Mouse (Mus musculus) CH12.LX (cell line): ENCODE results near the gene 1700008O03Rik. TPM values are rescaled to one million over a fixed set of nuclear protein-coding genes. Genes with fewer than 3 reads are reported as not detected.

Source experiments
- DNase-seq: peaks from one replicate; pipeline ENCODE4 v3.0.0-alpha.2; 2013; ENCODE audit errors: extremely low read depth
- H3K27ac ChIP-seq: 2 replicates; pipeline ENCODE4 v1.5.1; 2012; ENCODE audit warnings: low read depth, mild to moderate bottlenecking, control low read depth, moderate library complexity; ENCODE audit not compliant: insufficient read depth
- H3K27me3 ChIP-seq: replicated peaks from 2 replicates; pipeline ENCODE3; 2012; ENCODE audit warnings: inconsistent platforms
- H3K36me3 ChIP-seq, 2 experiments: replicated peaks in 1 of 2; 2 replicates each; pipeline versions ENCODE3 to v1.6.1; 2012; ENCODE audit warnings: inconsistent platforms in 1 of 2, low read length in 1 of 2, mild to moderate bottlenecking in 1 of 2, mixed read lengths in 1 of 2, moderate library complexity in 1 of 2; ENCODE audit not compliant: control insufficient read depth in 1 of 2, insufficient read depth in 1 of 2
- H3K4me1 ChIP-seq, 2 experiments: 2 replicates each; pipeline ENCODE4 v1.6.1; 2012; ENCODE audit warnings: inconsistent platforms in 1 of 2, moderate library complexity in 1 of 2; ENCODE audit not compliant: insufficient read depth in 2 of 2, control insufficient read depth in 1 of 2
- H3K4me2 ChIP-seq: 2 replicates; pipeline ENCODE4 v1.6.1; 2012; ENCODE audit warnings: low read depth, mild to moderate bottlenecking, control low read depth; ENCODE audit not compliant: poor library complexity, insufficient read depth, severe bottlenecking
- H3K4me3 ChIP-seq, 3 experiments: fragments of 150-350 bp in 1 of 3; sonication (generic) in 1 of 3; replicated peaks in 1 of 3; 2 replicates each; pipeline versions ENCODE3 to v1.5.1; 2011 to 2012; ENCODE audit warnings: low read depth in 2 of 3, low read length in 2 of 3, mild to moderate bottlenecking in 2 of 3, moderate library complexity in 2 of 3, control low read depth in 1 of 3, improper control_type of control experiment in 1 of 3, inconsistent platforms in 1 of 3, mixed read lengths in 1 of 3; ENCODE audit not compliant: poor library complexity in 1 of 3
- H3K79me2 ChIP-seq: replicated peaks from 2 replicates; pipeline ENCODE4 v1.6.1; 2012; ENCODE audit warnings: mild to moderate bottlenecking, moderate library complexity; ENCODE audit not compliant: control insufficient read depth, poor library complexity, insufficient read depth, severe bottlenecking; ENCODE audit errors: extremely low read depth
- H3K9ac ChIP-seq: 2 replicates; pipeline ENCODE4 v1.6.1; 2012; ENCODE audit warnings: low read depth, mild to moderate bottlenecking, control low read depth, moderate library complexity; ENCODE audit not compliant: insufficient read depth
- H3K9me3 ChIP-seq: replicated peaks from 2 replicates; pipeline ENCODE3; 2012; ENCODE audit warnings: low read length, inconsistent platforms, mixed read lengths
- E2F4 ChIP-seq: IDR thresholded peaks from 2 replicates; pipeline ENCODE4 v1.6.1; 2011; ENCODE audit warnings: low read depth, low read length, improper control_type of control experiment; ENCODE audit not compliant: insufficient replicate concordance
- ELF1 ChIP-seq: IDR thresholded peaks from 2 replicates; pipeline ENCODE4 v1.6.1; 2014; ENCODE audit warnings: low read depth, mild to moderate bottlenecking, inconsistent platforms, low read length, improper control_type of control experiment
- HCFC1 ChIP-seq: IDR thresholded peaks from 2 replicates; pipeline ENCODE4 v1.6.1; 2012; ENCODE audit warnings: low read depth, mild to moderate bottlenecking, inconsistent platforms, low read length, improper control_type of control experiment
- IRF4 ChIP-seq: IDR thresholded peaks from 2 replicates; pipeline ENCODE4 v1.6.1; 2014; ENCODE audit warnings: low read depth, mild to moderate bottlenecking, inconsistent platforms, low read length, improper control_type of control experiment
- JUND ChIP-seq: conservative IDR thresholded peaks from 2 replicates; pipeline ENCODE4 v1.6.1; 2011; ENCODE audit warnings: low read depth, low read length, improper control_type of control experiment
- MAFK ChIP-seq: IDR thresholded peaks from 2 replicates; pipeline ENCODE4 v1.6.1; 2011; ENCODE audit warnings: low read length, improper control_type of control experiment; ENCODE audit not compliant: insufficient replicate concordance
- MAX ChIP-seq: IDR thresholded peaks from 2 replicates; pipeline ENCODE4 v1.6.1; 2011; ENCODE audit warnings: low read length, improper control_type of control experiment
- MAZ ChIP-seq: IDR thresholded peaks from 2 replicates; pipeline ENCODE4 v1.6.1; 2012; ENCODE audit warnings: low read depth, mild to moderate bottlenecking, inconsistent platforms, low read length, improper control_type of control experiment, moderate library complexity
- MEF2A ChIP-seq: IDR thresholded peaks from 2 replicates; pipeline ENCODE4 v1.6.1; 2014; ENCODE audit warnings: low read depth, mild to moderate bottlenecking, inconsistent platforms, low read length, improper control_type of control experiment, borderline replicate concordance
- MXI1 ChIP-seq: IDR thresholded peaks from 2 replicates; pipeline ENCODE4 v1.6.1; 2011; ENCODE audit warnings: mild to moderate bottlenecking, low read depth, low read length, improper control_type of control experiment
- MYC ChIP-seq: IDR thresholded peaks from 2 replicates; pipeline ENCODE4 v1.6.1; 2011; ENCODE audit warnings: low read depth, mild to moderate bottlenecking, improper control_type of control experiment, low read length
- NRF1 ChIP-seq: IDR thresholded peaks from 2 replicates; pipeline ENCODE4 v1.6.1; 2014; ENCODE audit warnings: low read depth, mild to moderate bottlenecking, inconsistent platforms, low read length, improper control_type of control experiment, moderate library complexity
- POLR2A ChIP-seq: IDR thresholded peaks from 2 replicates; pipeline ENCODE4 v1.6.1; 2011; ENCODE audit warnings: low read depth, mild to moderate bottlenecking, improper control_type of control experiment, low read length
- POLR2AphosphoS2 ChIP-seq: IDR thresholded peaks from 2 replicates; pipeline ENCODE4 v1.6.1; 2011; ENCODE audit warnings: low read depth, low read length, improper control_type of control experiment
- RAD21 ChIP-seq: IDR thresholded peaks from 2 replicates; pipeline ENCODE4 v1.6.1; 2011; ENCODE audit warnings: low read depth, mild to moderate bottlenecking, low read length, improper control_type of control experiment, moderate library complexity
- SMC3 ChIP-seq: IDR thresholded peaks from 2 replicates; pipeline ENCODE4 v1.6.1; 2011; ENCODE audit warnings: low read depth, low read length, improper control_type of control experiment
- ZC3H11A ChIP-seq: IDR thresholded peaks from 2 replicates; pipeline ENCODE4 v1.6.1; 2012; ENCODE audit warnings: low read depth, mild to moderate bottlenecking, inconsistent platforms, low read length, improper control_type of control experiment
- ZKSCAN1 ChIP-seq: IDR thresholded peaks from 2 replicates; pipeline ENCODE4 v1.6.1; 2012; ENCODE audit warnings: low read depth, inconsistent platforms, low read length, improper control_type of control experiment, borderline replicate concordance
- ZNF384 ChIP-seq: IDR thresholded peaks from 2 replicates; pipeline ENCODE4 v1.6.1; 2012; ENCODE audit warnings: low read depth, low read length, improper control_type of control experiment, inconsistent platforms
- dilution Hi-C: fragments of 300-500 bp; cut with MboI; formaldehyde crosslinking; loops from 2 replicates; pipeline ENCODE4 v1.14.3; 2020; ENCODE audit warnings: low sequenced_read_pairs; ENCODE audit not compliant: extremely low pct_unique_long_range_greater_than_20kb, extremely low pct_ligation_motif_present
- in situ Hi-C: fragments of 300-500 bp; cut with MboI; formaldehyde crosslinking; loops from 3 replicates; pipeline ENCODE4 v1.14.3; 2019; ENCODE audit warnings: low sequenced_read_pairs, low pct_ligation_motif_present, low pct_unique_long_range_greater_than_20kb, mixed read lengths
- polyA plus RNA-seq: library from polyadenylated mRNA; unstranded; fragments of >175 nt; gene quantifications from 2 replicates; pipeline ENCODE4 v1.2.1, GENCODE M21; 2012; ENCODE audit warnings: low read depth; ENCODE audit not compliant: insufficient read length
- total RNA-seq, 2 experiments: library from RNA; depleted of rRNA; stranded (reverse); fragments of 300-350 nt in 1 of 2; fragments of >200 nt in 1 of 2; gene quantifications; 2 replicates each; pipeline ENCODE4 v1.2.3; 2012 to 2014

The 1700008O03Rik gene
- total and polyA plus RNA-seq, 3 experiments: 0.74 to 0.81 TPM; not detected in 1

DNA sequence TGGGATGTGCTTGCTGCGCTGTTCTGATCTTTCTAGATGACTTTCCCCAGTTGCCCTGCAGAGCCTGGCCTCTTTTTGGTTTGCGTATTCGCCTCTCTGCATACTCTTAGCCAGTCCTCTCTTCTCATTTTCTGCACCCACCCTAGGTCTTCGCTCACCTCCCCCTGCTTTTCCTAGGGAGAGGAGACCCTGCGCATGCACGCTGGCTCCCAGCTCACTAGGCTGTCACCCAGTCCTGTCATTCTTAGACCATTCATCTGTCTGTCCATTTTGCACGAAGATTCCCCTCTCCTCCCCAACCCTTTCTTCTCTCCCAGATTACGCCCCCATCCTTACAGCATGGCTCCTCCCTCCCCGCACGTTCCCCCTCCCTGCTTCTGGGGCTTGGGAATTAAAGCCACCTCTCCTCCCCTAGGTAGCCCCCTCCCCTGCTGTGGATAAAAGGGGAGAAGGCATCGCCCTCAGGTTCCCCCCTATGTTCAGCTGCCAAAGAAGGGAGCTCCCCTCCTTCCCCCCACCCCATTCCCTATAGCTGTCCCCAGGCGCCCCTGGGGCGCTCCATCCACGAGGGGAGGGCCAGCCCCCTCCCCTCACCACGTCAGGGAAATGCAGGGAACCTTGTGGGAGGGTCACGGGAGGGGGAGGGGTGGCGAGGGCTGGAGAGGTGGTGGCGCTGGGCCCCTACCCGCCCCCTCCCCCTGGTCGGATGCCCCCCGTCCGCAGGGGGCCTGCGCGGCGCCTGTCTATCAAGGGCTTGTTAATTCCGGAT lies 26.6 kb downstream of the 1700008O03Rik start:
- H3K4me1 ChIP-seq: peaks cover 4 to 31% of the 10 kb centered on the region in 2 experiments; a peak in 2 of 4 replicates
- H3K9ac ChIP-seq: no peak overlapping the region
- H3K27ac ChIP-seq: no peak overlapping the region
- dilution Hi-C loops (no loop called here), in situ Hi-C loops (no loop called here)
- no peaks in the 10 kb centered on the region for H3K9me3 ChIP-seq
- TF ChIP-seq E2F4 (no peak), NRF1 (no peak), IRF4 (no peak)
- H3K4me2 ChIP-seq: peak overlapping the region; percentile 49
- no peak overlapping the region for H3K4me3 ChIP-seq
- H3K27me3 ChIP-seq: peaks cover 74% of the 10 kb centered on the region
- no peaks in the 10 kb centered on the region for H3K36me3 ChIP-seq
- DNase-seq: no peak
- no peaks in the 10 kb centered on the region for H3K79me2 ChIP-seq

DNA sequence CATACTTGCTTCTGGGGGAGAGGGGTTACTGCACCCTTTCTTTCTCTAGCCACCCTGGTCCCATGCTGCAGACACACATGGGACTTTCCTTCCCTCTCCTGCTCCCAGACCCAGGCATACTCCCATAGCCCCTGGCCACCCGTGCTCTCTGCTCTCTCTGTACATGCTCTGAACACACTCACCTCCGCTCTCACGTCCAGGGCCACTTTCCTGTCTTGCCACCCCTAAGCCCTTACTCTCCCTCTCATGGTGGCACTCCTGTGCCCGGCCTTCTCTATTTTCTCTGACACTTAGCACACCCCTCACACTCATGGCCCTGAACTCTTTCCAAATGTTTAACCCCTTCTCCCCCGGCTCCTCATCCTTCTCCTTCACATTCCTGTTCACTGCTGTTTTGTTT lies 27.6 kb downstream of the 1700008O03Rik start:
- H3K4me2 ChIP-seq: no peak overlapping the region
- H3K4me3 ChIP-seq: no peak overlapping the region
- no peaks in the 10 kb centered on the region for H3K36me3 ChIP-seq
- H3K79me2 ChIP-seq: no peaks in the 10 kb centered on the region
- no peak overlapping the region for H3K27ac ChIP-seq
- H3K27me3 ChIP-seq: peaks cover 78% of the 10 kb centered on the region
- no peak overlapping the region for H3K9ac ChIP-seq
- TF ChIP-seq NRF1 (no peak), MEF2A (no peak), E2F4 (no peak), MAX (no peak), ELF1 (no peak), MYC (no peak), MAFK (no peak), RAD21 (no peak), POLR2AphosphoS2 (no peak), POLR2A (no peak), MAZ (no peak), MXI1 (no peak), ZNF384 (no peak), ZKSCAN1 (no peak), SMC3 (no peak), HCFC1 (no peak), ZC3H11A (no peak), JUND (no peak), IRF4 (no peak)
- TF ChIP-seq, all 38 proteins: peak for 0
- Histone ChIP-seq H3K4me1 (peaks cover 4 to 31% of the 10 kb centered on the region in 2 experiments; a peak in 2 of 4 replicates), H3K9me3 (peaks cover 3% of the 10 kb centered on the region)
- in situ Hi-C loops (no loop called here), dilution Hi-C loops (no loop called here)
- no peak for DNase-seq
